Mouse (Mus musculus) erythroblast, embryonic 14.5 days (primary cell): Measurements from ENCODE around the gene Abcb8. TPM values are rescaled to one million over a fixed set of nuclear protein-coding genes. Genes with fewer than 3 reads are reported as not detected.

Experiments used
- H3K27me3 ChIP-seq: 2 replicates; pipeline ENCODE4 v1.6.1; 2012; ENCODE audit warnings: inconsistent platforms; ENCODE audit not compliant: control insufficient read depth
- H3K36me3 ChIP-seq: 2 replicates; pipeline ENCODE4 v1.6.1; 2012; ENCODE audit warnings: mild to moderate bottlenecking, inconsistent platforms; ENCODE audit not compliant: control insufficient read depth
- H3K4me1 ChIP-seq: 2 replicates; pipeline ENCODE4 v1.6.1; 2012; ENCODE audit warnings: inconsistent platforms; ENCODE audit not compliant: control insufficient read depth
- H3K4me3 ChIP-seq: replicated peaks from 2 replicates; pipeline ENCODE3; 2012; ENCODE audit warnings: moderate library complexity, mild to moderate bottlenecking, inconsistent platforms
- H3K9me3 ChIP-seq: 2 replicates; pipeline ENCODE4 v1.6.1; 2012; ENCODE audit warnings: low read length, inconsistent platforms, mixed read lengths; ENCODE audit not compliant: control insufficient read depth
- GATA1 ChIP-seq: IDR thresholded peaks from 2 replicates; pipeline ENCODE4 v1.6.1; 2012; ENCODE audit warnings: low read length, inconsistent platforms, mixed read lengths
- TAL1 ChIP-seq: IDR thresholded peaks from 3 replicates; pipeline ENCODE4 v1.6.1; 2012; ENCODE audit warnings: low read length, inconsistent platforms, mixed read lengths
- polyA plus RNA-seq: library from polyadenylated mRNA; stranded (reverse); fragments of >175 nt; gene quantifications from 2 replicates; pipeline ENCODE4 v1.2.3, GENCODE M21; 2012

Abcb8 gene
- polyA plus RNA-seq, 1 experiment, result 1.7 TPM

DNA sequence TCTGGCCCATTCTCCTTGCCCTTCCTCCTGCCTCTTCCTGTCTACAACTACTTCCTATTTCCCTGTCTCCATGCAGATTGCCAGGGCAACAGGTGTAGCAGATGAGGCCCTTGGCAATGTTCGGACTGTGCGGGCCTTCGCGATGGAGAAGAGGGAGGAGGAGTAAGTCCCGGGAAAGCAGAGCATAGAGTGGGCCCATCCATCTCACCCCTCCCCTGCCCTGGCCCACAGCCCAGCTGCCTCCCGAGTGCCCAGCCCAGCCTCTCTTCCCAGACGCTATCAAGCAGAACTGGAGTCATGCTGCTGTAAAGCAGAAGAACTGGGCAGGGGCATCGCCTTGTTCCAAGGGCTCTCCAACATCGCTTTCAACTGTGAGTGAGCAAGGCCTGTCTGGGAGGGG, 8.5 kb downstream of the Abcb8 start:
- peaks cover 21% of the 10 kb centered on the region for H3K4me1 ChIP-seq
- H3K9me3 ChIP-seq, result no peaks in the 10 kb centered on the region
- no peaks in the 10 kb centered on the region for H3K27me3 ChIP-seq
- H3K36me3 ChIP-seq, result peaks cover 67% of the 10 kb centered on the region
- H3K4me3 ChIP-seq, result no peak overlapping the region
- TF ChIP-seq TAL1, result no peak

DNA sequence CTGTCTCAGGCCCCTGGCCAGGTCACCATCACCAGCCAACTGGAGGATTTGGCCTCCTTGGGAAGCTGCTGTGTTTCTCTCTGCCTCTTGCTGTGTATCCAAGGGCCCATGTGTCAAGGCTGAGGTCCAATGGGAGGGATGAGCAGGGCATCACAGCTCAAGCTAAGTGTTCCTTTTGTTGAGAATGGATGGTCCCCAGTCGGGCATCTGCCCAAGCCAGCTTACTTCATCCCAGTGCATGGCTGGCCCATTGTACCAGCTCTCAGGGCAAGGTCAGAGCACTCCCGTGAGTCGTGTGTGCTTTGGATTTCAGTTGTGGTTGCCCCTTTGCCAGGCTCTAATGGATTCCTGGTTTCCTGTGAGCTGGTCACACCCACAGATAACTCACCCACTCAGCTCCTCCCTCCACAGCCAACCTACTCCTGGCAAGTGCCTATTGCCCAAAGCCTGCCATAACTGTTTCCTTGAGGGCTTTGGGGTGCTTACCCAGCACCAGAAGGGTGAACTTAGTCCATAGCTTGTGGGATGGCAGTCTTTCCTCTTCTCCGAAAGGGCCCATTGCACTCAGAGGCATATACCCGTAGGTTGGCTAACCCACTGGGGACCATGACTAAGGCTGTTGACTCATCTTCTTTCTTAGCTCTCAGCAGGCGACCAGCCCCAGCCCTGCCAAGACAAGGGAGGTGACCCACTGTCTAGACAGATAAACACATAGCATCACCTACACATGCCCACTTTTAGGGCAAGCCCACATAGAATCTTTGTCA, 11.3 kb downstream of the Abcb8 start:
- no peaks in the 10 kb centered on the region for H3K27me3 ChIP-seq
- H3K36me3 ChIP-seq, result peaks cover 81% of the 10 kb centered on the region
- peaks cover 20% of the 10 kb centered on the region for H3K4me1 ChIP-seq
- no peak for TF ChIP-seq TAL1
- no peak for TF ChIP-seq GATA1
- H3K4me3 ChIP-seq, result no peak overlapping the region
- no peaks in the 10 kb centered on the region for H3K9me3 ChIP-seq

DNA sequence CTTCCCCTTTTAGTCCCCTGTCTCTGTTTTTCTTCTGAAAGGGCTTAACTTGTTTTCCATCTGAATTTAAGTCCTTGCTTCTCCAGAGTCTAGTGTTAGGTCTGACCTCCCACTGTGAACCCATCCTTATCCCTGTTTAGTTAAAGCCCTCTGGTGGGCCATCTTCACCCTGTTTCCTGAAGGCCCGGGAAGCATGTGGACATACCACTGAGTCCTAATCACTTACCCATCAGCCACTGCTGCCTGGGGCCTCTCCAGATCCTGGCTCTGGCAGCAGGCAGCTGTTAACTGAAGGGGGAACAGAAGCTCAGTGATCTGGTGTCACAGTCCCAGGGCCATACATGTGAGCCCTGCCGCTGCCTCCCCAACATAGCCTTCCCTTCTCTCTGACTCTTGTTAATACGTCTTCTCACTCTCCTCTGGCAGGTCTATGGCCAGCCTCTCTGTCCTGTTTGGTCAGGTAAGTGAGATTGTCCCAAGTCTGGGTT, 12.0 kb downstream of the Abcb8 start:
- no peak overlapping the region for H3K4me3 ChIP-seq
- no peak for TF ChIP-seq TAL1
- no peak for TF ChIP-seq GATA1
- H3K9me3 ChIP-seq, result no peaks in the 10 kb centered on the region
- H3K4me1 ChIP-seq, result peaks cover 18% of the 10 kb centered on the region
- H3K27me3 ChIP-seq, result no peaks in the 10 kb centered on the region
- H3K36me3 ChIP-seq, result peaks cover 75% of the 10 kb centered on the region

DNA sequence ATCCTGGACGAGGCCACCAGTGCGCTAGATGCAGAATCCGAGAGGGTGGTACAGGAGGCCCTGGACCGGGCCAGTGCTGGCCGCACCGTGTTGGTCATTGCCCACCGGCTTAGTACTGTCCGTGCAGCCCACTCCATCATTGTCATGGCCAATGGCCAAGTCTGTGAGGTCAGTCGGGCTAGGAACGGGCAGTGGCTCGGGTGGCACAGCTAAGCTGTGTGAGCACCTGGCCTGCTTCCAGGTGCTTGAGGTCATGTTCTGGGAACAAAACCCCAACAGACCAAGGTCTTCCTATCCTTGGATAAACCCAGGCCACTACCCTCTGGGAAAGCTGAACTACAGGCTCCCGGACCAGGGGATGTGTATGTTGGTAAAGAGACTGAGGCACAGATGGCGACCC, 15.2 kb downstream of the Abcb8 start:
- Histone ChIP-seq H3K4me1 (peaks cover 18% of the 10 kb centered on the region), H3K36me3 (peaks cover 43% of the 10 kb centered on the region), H3K9me3 (no peaks in the 10 kb centered on the region), H3K27me3 (peaks cover 4% of the 10 kb centered on the region), H3K4me3 (no peak overlapping the region)
- TF ChIP-seq TAL1, result no peak
- no peak for TF ChIP-seq GATA1

DNA sequence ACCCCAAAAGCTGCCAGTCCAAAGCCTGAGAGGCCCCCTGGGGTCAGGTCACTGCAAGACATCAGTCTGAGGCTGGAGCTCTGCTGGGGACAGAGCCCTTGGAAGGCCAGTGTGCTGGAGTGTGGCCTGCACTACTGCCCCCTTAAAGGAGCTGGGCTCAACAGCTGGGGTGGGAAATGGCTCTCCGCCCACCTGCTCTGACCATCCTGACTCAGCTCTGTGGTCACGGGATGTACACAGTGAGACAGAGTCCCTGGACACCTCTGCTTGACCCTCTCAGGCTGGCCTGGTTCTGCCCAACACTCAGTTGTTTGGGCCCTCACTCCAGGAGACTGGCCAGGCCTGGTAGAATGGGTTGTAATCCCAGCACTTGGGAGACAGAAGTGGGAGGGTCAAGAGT, 16.0 kb downstream of the Abcb8 start:
- H3K27me3 ChIP-seq, result peaks cover 11% of the 10 kb centered on the region
- H3K36me3 ChIP-seq, result peaks cover 36% of the 10 kb centered on the region

DNA sequence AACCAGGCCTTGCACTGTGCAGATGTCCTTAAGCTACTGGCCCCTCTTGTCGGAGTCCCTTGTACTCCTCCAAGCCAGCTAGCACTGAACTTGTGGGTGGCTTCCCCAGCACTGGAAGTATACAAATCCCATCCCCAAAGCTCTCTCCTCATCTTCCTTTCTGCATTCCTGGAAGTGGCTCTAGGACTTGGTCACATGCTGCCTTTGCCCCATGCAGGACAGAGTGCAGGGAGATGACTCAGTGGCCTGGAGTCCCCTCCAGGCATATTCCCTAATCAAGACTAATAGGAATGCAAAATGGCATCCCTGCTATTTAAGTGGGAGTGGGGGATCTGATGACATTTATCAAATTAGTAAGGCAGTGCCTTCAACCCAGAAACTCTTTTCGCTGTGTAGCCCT, 18.6 kb downstream of the Abcb8 start:
- Histone ChIP-seq H3K27me3 (peaks cover 16% of the 10 kb centered on the region), H3K36me3 (peaks cover 14% of the 10 kb centered on the region), H3K9me3 (no peaks in the 10 kb centered on the region), H3K4me1 (peaks cover 3% of the 10 kb centered on the region), H3K4me3 (no peak overlapping the region)
- TF ChIP-seq GATA1 (no peak), TAL1 (no peak)

More for the DNA sequence above, 16.0 kb downstream of the Abcb8 start:
- H3K4me1 ChIP-seq, result peaks cover 12% of the 10 kb centered on the region
- TF ChIP-seq GATA1, result no peak
- TF ChIP-seq TAL1, result no peak
- no peak overlapping the region for H3K4me3 ChIP-seq
- no peaks in the 10 kb centered on the region for H3K9me3 ChIP-seq

DNA sequence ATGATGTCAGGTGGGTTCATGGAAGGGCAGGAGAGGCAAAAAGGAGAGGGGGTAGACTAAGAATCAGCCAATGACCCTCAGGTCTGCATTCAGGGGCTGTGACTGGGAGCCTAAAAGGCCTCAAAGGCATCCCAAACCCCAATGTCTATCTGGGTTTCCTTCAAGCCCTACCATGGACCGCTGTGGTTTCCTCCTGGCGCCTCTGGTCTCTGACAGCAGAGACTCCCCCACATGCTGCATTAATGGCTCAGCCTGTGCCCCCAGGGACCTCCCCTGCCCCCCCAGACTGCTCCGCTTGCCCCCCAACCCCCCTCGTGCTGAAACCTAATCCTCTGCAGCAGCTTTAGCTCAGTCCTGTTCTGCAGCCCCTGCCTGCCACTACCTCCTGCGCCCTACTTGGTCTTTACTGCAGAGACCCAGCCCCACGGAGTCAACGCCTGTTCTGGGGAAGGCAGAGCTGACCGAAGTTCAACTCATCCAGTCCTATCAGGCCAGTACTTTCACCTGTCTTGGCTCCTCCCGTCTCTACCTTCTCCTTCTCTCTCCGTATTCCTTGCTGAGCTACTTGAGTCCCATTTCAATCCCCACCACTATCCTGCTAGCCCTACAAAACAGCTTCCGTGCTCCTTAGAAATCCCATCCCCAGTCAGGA, 19.7 kb downstream of the Abcb8 start, which contains the start of gene Asic3:
Asic3 (plus strand) TSS at position 351 of the 652 bp plus-strand sequence.
- TF ChIP-seq TAL1, result no peak
- no peak for TF ChIP-seq GATA1
- Histone ChIP-seq H3K4me1 (peaks cover 3% of the 10 kb centered on the region), H3K9me3 (no peaks in the 10 kb centered on the region), H3K27me3 (peaks cover 16% of the 10 kb centered on the region), H3K36me3 (peaks cover 8% of the 10 kb centered on the region), H3K4me3 (no peak within 1 kb of the TSS)

DNA sequence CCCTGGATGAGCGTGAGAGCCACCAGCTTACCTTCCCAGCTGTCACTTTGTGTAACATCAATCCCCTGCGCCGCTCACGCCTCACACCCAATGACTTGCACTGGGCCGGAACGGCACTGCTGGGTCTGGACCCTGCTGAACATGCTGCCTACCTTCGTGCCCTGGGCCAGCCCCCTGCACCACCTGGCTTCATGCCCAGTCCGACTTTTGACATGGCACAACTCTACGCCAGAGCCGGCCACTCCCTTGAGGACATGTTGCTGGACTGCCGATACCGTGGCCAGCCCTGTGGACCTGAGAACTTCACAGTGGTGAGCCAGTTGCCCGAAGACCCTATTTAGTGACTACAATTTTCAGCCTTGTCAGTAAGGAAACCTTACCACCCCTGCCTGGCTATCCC, 20.5 kb downstream of the Abcb8 start:
- H3K4me1 ChIP-seq, result peaks cover 3% of the 10 kb centered on the region
- no peaks in the 10 kb centered on the region for H3K9me3 ChIP-seq
- no peak for TF ChIP-seq GATA1
- TF ChIP-seq TAL1, result no peak
- H3K4me3 ChIP-seq, result no peak overlapping the region
- peaks cover 16% of the 10 kb centered on the region for H3K27me3 ChIP-seq
- peaks cover 3% of the 10 kb centered on the region for H3K36me3 ChIP-seq

DNA sequence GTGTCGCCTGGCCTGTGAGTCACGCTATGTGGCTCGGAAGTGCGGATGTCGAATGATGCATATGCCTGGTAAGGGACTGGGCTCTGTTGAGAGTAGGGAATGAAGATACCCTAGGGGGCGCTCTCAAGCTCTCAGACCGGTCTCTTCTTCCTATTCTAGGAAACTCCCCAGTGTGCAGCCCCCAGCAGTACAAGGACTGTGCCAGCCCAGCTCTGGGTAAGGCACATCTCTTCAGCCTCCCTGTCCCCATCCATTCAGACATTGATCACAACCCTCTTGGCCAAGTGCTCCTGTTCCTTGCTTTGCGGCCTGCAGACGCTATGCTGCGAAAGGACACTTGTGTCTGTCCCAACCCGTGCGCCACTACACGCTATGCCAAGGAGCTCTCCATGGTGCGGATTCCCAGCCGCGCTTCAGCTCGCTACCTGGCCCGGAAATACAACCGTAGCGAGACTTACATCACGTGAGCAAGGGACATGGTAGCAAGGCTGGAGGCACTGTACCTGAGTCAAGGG, 22.8 kb downstream of the Abcb8 start:
- H3K4me1 ChIP-seq, result peaks cover 3% of the 10 kb centered on the region
- peaks cover 12% of the 10 kb centered on the region for H3K36me3 ChIP-seq
- H3K9me3 ChIP-seq, result no peaks in the 10 kb centered on the region
- TF ChIP-seq TAL1, result no peak
- TF ChIP-seq GATA1, result no peak
- H3K4me3 ChIP-seq, result no peak overlapping the region
- H3K27me3 ChIP-seq, result peaks cover 16% of the 10 kb centered on the region
